Mouse (Mus musculus) forebrain, embryonic 15.5 days (tissue): ENCODE data around the gene Ifi211. TPM values are rescaled to one million over a fixed set of nuclear protein-coding genes. Genes with fewer than 3 reads are reported as not detected.
"Not testable (repeated sequence)": the region's sequence is repeated elsewhere in the genome, so short reads cannot be mapped to it uniquely, and the experiment has no call there.

Source experiments
- ATAC-seq: fragments of 200-750 bp; cut with Nextera tagmentation; replicated peaks from 2 replicates; pipeline ENCODE4 v1.8.0; 2017; ENCODE audit warnings: mild to moderate bottlenecking, moderate TSS enrichment, moderate library complexity
- H3K27ac ChIP-seq: fragments of 300-500 bp; sonication (generic); replicated peaks from 2 replicates; pipeline ENCODE4 v1.5.1; 2015; ENCODE audit warnings: mild to moderate bottlenecking, inconsistent platforms
- H3K27me3 ChIP-seq: fragments of 300-500 bp; sonication (generic); 2 replicates; pipeline ENCODE4 v1.6.1; 2015; ENCODE audit warnings: inconsistent platforms
- H3K36me3 ChIP-seq: fragments of 300-500 bp; sonication (generic); 2 replicates; pipeline ENCODE4 v1.6.1; 2015; ENCODE audit warnings: mild to moderate bottlenecking, inconsistent platforms
- H3K4me1 ChIP-seq: fragments of 300-500 bp; sonication (generic); 2 replicates; pipeline ENCODE4 v1.6.1; 2015; ENCODE audit warnings: inconsistent platforms
- H3K4me2 ChIP-seq: fragments of 300-500 bp; sonication (generic); replicated peaks from 2 replicates; pipeline ENCODE4 v1.6.1; 2015; ENCODE audit warnings: mild to moderate bottlenecking, inconsistent platforms
- H3K4me3 ChIP-seq: fragments of 300-500 bp; sonication (generic); 2 replicates; pipeline ENCODE4 v1.5.1; 2015; ENCODE audit warnings: mild to moderate bottlenecking, inconsistent platforms
- H3K9ac ChIP-seq: fragments of 300-500 bp; sonication (generic); replicated peaks from 2 replicates; pipeline ENCODE4 v1.6.1; 2015; ENCODE audit warnings: mild to moderate bottlenecking, inconsistent platforms
- H3K9me3 ChIP-seq: fragments of 300-500 bp; sonication (generic); 2 replicates; pipeline ENCODE4 v1.6.1; 2016; ENCODE audit warnings: inconsistent platforms
- WGBS: fragments of 180-500 bp; shearing (Covaris S2); methylation state at CpG from one replicate; pipeline ENCODE4 v1.1.7; 2015; ENCODE audit warnings: mixed read lengths; 5-methylcytosine and 5-hydroxymethylcytosine counted together
- polyA plus RNA-seq: library from polyadenylated mRNA; unstranded; fragments of >200 nt; fragmentation: Nextera tagmentation; extraction: Ambion mirVana; gene quantifications from 2 replicates; pipeline ENCODE4 v1.2.1, GENCODE M21; 2015

The Ifi211 gene
- polyA plus RNA-seq, 1 experiment from 2014 or later: 0.19 TPM

GRCm38 (mm10) chr1:173913256-173913791 is 478 bp upstream of the Ifi211 start:
- ATAC-seq, H3K36me3 ChIP-seq, H3K4me3 ChIP-seq, H3K9me3 ChIP-seq, H3K4me1 ChIP-seq, H3K4me2 ChIP-seq, H3K27ac ChIP-seq, H3K27me3 ChIP-seq, H3K9ac ChIP-seq: not testable (repeated sequence)

GRCm38 (mm10) chr1:173911808-173912464 is 910 bp downstream of the Ifi211 start:
- ATAC-seq: no peak
- no peaks in the 10 kb centered on the region for H3K36me3 ChIP-seq
- no peaks in the 10 kb centered on the region for H3K27me3 ChIP-seq
- H3K4me2 ChIP-seq: no peak overlapping the region
- no peaks in the 10 kb centered on the region for H3K9me3 ChIP-seq
- no peaks in the 10 kb centered on the region for H3K4me1 ChIP-seq
- H3K27ac ChIP-seq: no peak overlapping the region
- no peak overlapping the region for H3K4me3 ChIP-seq
- H3K9ac ChIP-seq: no peak overlapping the region
- 93% methylated on average over 2 of the region's 2 CpGs for WGBS

- H3K4me1 ChIP-seq, ATAC-seq: not testable (repeated sequence)
These were observed 4.5 kb downstream of the Ifi211 start for GRCm38 (mm10) chr1:173908390-173908789.

GRCm38 (mm10) chr1:173905885-173906284 is 7.0 kb downstream of the Ifi211 start:
- H3K4me3 ChIP-seq, ATAC-seq, H3K27ac ChIP-seq: not testable (repeated sequence)

More at GRCm38 (mm10) chr1:173908390-173908789, 4.5 kb downstream of the Ifi211 start:
- H3K27me3 ChIP-seq, H3K4me3 ChIP-seq, H3K36me3 ChIP-seq, H3K9ac ChIP-seq, H3K9me3 ChIP-seq, H3K27ac ChIP-seq, H3K4me2 ChIP-seq: not testable (repeated sequence)

DNA sequence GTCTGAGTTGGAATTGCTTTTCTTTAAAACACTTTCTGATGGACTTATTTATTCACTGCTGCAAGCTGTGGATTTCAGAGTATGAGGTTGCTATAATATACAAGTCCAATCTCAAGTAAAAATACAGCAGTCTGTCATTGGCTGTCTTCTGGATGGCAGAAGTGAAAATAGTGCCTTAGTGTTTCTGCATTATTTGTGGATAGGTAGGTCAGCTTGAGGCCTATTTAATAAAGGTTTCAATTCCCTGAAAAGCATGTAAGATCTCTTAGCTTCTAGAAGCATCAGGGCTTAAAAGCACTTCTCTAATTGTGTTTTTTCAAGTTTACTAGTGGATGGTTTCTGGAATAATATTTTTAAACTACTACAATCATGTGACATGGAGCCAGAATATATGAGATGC is 23.1 kb downstream of the Ifi211 start:
- not testable (repeated sequence) for H3K4me3 ChIP-seq, ATAC-seq, H3K36me3 ChIP-seq, H3K9me3 ChIP-seq, H3K27ac ChIP-seq, H3K4me1 ChIP-seq, H3K27me3 ChIP-seq, H3K9ac ChIP-seq, H3K4me2 ChIP-seq

More at GRCm38 (mm10) chr1:173905885-173906284, 7.0 kb downstream of the Ifi211 start:
- not testable (repeated sequence) for H3K36me3 ChIP-seq, H3K9me3 ChIP-seq, H3K4me2 ChIP-seq, H3K4me1 ChIP-seq, H3K9ac ChIP-seq, H3K27me3 ChIP-seq
- 89% methylated on average over 4 of the region's 4 CpGs for WGBS

DNA sequence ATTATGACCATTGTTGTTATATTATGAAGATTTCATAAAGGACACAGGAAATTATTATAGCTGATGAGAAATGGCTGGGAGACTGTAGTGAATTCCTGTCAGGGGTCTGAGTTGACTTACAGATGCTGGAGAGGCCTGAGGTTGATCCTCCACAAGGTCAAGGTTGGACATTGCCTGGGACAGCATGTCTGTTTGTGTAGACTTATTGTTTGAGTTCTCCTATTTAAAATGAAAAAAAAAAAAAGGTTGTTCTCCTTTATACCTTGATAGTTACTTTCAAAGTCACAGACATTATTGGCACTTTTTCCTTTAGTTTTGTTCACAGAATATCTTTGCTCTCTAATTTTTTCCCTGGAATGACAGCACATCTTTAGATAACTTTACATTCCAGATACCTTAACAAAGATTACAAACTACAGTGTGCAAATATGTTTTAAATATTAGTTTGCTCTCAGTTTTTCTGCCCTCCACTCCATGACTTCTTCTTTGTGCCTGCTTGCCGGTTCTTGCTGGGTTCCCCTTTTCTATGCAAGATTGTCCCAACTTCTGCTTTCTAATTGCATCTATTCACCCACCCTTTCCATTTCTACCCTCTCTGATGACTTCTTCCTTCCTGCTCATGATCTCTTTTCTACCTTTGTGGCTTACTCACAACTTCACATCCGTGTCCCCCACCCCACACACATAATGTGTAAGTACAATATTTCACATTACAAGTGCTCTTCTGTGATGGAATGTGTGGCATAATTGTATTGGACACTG is 25.6 kb downstream of the Ifi211 start:
- H3K4me3 ChIP-seq, H3K4me1 ChIP-seq, H3K4me2 ChIP-seq, H3K9ac ChIP-seq, H3K9me3 ChIP-seq, H3K36me3 ChIP-seq, H3K27me3 ChIP-seq, ATAC-seq, H3K27ac ChIP-seq: not testable (repeated sequence)
- 83% methylated on average over 1 of the region's 2 CpGs for WGBS

GRCm38 (mm10) chr1:173880004-173880666 is 32.7 kb downstream of the Ifi211 start:
- peak; percentile 91 for ATAC-seq

GRCm38 (mm10) chr1:173879225-173879987 is 33.4 kb downstream of the Ifi211 start:
- H3K9ac ChIP-seq, H3K4me1 ChIP-seq, H3K27ac ChIP-seq, H3K36me3 ChIP-seq, H3K9me3 ChIP-seq, H3K4me3 ChIP-seq, H3K27me3 ChIP-seq, ATAC-seq, H3K4me2 ChIP-seq: not testable (repeated sequence)
- whole genome bisulfite sequencing: 81% methylated on average over 5 of the region's 5 CpGs

More at GRCm38 (mm10) chr1:173880004-173880666, 32.7 kb downstream of the Ifi211 start:
- not testable (repeated sequence) for H3K9me3 ChIP-seq, H3K4me3 ChIP-seq, H3K36me3 ChIP-seq, H3K27ac ChIP-seq, H3K9ac ChIP-seq, H3K4me1 ChIP-seq, H3K27me3 ChIP-seq, H3K4me2 ChIP-seq
- WGBS: 53% methylated on average over 3 of the region's 3 CpGs

- not testable (repeated sequence) for H3K4me2 ChIP-seq, H3K9ac ChIP-seq, H3K4me1 ChIP-seq, H3K4me3 ChIP-seq, ATAC-seq, H3K36me3 ChIP-seq, H3K9me3 ChIP-seq, H3K27ac ChIP-seq, H3K27me3 ChIP-seq
- 88% methylated on average over 6 of the region's 6 CpGs for WGBS
These were observed 34.6 kb downstream of the Ifi211 start for GRCm38 (mm10) chr1:173878264-173878663.

DNA sequence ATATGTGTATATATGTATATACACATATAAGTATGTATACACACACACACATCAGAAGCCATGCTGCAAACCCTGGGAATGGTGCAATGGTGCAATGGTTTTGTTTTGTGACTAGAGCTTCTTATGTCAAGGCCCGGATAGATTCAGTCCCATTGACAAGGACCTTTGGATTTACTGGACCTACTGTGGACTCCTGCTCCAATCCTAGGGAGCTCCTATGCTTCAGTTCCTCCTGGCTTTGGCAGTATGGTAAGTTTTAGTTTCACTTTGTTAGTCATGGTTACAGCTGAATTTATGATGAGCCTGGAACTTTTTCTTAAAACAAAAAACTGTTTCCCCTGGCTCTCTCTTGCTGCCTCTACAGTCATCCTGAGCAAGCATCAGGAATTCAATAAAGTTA is 35.7 kb downstream of the Ifi211 start:
- not testable (repeated sequence) for ATAC-seq, H3K27ac ChIP-seq, H3K4me1 ChIP-seq, H3K27me3 ChIP-seq, H3K36me3 ChIP-seq, H3K4me2 ChIP-seq, H3K9me3 ChIP-seq, H3K9ac ChIP-seq, H3K4me3 ChIP-seq
- WGBS: 89% methylated on average over 1 of the region's 1 CpGs

GRCm38 (mm10) chr1:173868586-173868985 is 44.3 kb downstream of the Ifi211 start:
- not testable (repeated sequence) for H3K27ac ChIP-seq, ATAC-seq, H3K27me3 ChIP-seq, H3K36me3 ChIP-seq, H3K4me3 ChIP-seq, H3K9ac ChIP-seq, H3K4me1 ChIP-seq, H3K4me2 ChIP-seq, H3K9me3 ChIP-seq
- 76% methylated on average over 1 of the region's 1 CpGs for WGBS

DNA sequence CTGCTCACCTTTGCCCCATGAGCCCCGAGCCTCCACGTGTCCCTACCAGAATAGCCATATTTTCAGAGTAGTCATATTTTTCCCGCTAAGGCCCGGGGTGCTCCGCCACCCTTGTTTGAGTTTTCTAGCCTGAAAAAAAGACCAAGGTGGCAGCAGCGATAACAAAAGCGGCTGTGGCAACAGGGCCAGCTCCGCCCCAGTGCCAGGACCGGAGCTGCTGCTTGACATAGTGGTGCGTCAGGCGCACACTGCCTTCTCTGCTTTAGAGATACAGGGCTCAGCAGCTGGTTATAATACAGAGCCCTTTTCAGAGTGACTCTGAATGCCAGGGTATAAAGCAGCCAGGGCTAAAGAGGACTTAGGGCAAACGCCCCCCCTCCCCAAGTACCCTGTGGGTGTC is 46.3 kb downstream of the Ifi211 start:
- H3K9ac ChIP-seq: no peak overlapping the region
- 88% methylated on average over 12 of the region's 12 CpGs for WGBS
- ATAC-seq: no peak
- no peaks in the 10 kb centered on the region for H3K4me1 ChIP-seq
- H3K36me3 ChIP-seq: no peaks in the 10 kb centered on the region
- H3K4me3 ChIP-seq: no peak overlapping the region
- no peak overlapping the region for H3K4me2 ChIP-seq
- H3K27ac ChIP-seq: no peak overlapping the region
- no peaks in the 10 kb centered on the region for H3K27me3 ChIP-seq
- H3K9me3 ChIP-seq: no peaks in the 10 kb centered on the region
